Mouse (Mus musculus) bone marrow macrophage, adult 2 months (primary cell): ENCODE data around the gene Kctd21.

Source experiments
- CTCF ChIP-seq: IDR thresholded peaks from 2 replicates; pipeline ENCODE4 v1.5.1; 2012; ENCODE audit warnings: low read depth, mild to moderate bottlenecking, low read length, moderate library complexity
- POLR2A ChIP-seq: IDR thresholded peaks from 2 replicates; pipeline ENCODE4 v1.6.1; 2012; ENCODE audit warnings: mild to moderate bottlenecking, low read depth, low read length, borderline replicate concordance

DNA sequence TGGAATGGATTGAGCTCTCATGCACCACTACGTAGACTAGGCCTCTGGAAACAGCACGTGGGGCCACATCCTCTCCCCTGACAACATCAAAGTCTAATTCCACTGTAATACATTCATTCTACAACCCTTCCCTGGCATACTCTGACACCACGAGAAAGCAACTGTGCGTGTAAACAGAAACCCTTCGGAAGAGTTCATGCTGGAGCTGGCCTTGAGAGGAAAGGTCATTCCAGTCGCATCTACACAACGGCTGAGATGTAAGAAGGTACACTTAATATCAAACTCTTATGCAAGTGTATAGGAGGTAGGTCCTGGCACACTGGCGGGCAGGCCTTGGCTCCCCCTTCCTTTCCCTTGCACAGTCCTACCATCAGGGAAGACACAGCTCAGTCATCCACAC, 7.8 kb upstream of the Kctd21 start:
- no peak for TF ChIP-seq CTCF
- TF ChIP-seq POLR2A: no peak
